Mouse (Mus musculus) kidney, postnatal 4 days (tissue): ENCODE results near the gene Kpna2.
"Not testable (repeated sequence)": the region's sequence is repeated elsewhere in the genome, so short reads cannot be mapped to it uniquely, and the experiment has no call there.

Experiments
- DNase-seq, 2 experiments: peaks; one replicate each; pipeline ENCODE4 v3.0.0; 2021; ENCODE audit warnings: mixed read lengths in 2 of 2

The Kpna2 gene

GRCm38 (mm10) chr11:106999151-106999948, at the start of gene Kpna2:
Gene Kpna2, minus strand, starts transcription at chr11:106999541.
- DNase-seq, result peak; percentile 93 to 95

GRCm38 (mm10) chr11:107046766-107047620, 47.7 kb upstream of the Kpna2 start:
- DNase-seq, result no peak

GRCm38 (mm10) chr11:107045546-107045945, 46.2 kb upstream of the Kpna2 start:
- DNase-seq, result no peak

- DNase-seq, result peak; percentile 80
Observed at GRCm38 (mm10) chr11:107044321-107044720, 45.0 kb upstream of the Kpna2 start.

- DNase-seq, result peak in 1 of 2 experiments; percentile 28
Observed at GRCm38 (mm10) chr11:107043361-107043760, 44.0 kb upstream of the Kpna2 start.

GRCm38 (mm10) chr11:107041396-107041795, 42.1 kb upstream of the Kpna2 start:
- no peak for DNase-seq

- DNase-seq, result no peak
Observed at GRCm38 (mm10) chr11:107039417-107039816, 40.1 kb upstream of the Kpna2 start.

GRCm38 (mm10) chr11:107034085-107034810, 34.9 kb upstream of the Kpna2 start:
- DNase-seq, result no peak

GRCm38 (mm10) chr11:107031635-107032034, 32.3 kb upstream of the Kpna2 start:
- DNase-seq, result peak; percentile 21 to 26

GRCm38 (mm10) chr11:107029536-107029935, 30.2 kb upstream of the Kpna2 start:
- no peak for DNase-seq

- no peak for DNase-seq
Observed at GRCm38 (mm10) chr11:107028754-107029153, 29.4 kb upstream of the Kpna2 start.

GRCm38 (mm10) chr11:107028275-107028618, 28.9 kb upstream of the Kpna2 start:
- DNase-seq, result no peak

GRCm38 (mm10) chr11:107027431-107028274, 28.3 kb upstream of the Kpna2 start:
- peak; percentile 91 to 96 for DNase-seq

GRCm38 (mm10) chr11:107026554-107027430, 27.5 kb upstream of the Kpna2 start:
- DNase-seq, result no peak

GRCm38 (mm10) chr11:107025411-107026321, 26.3 kb upstream of the Kpna2 start, which contains the start of gene 1810010H24Rik:
Gene 1810010H24Rik, plus strand, starts transcription at chr11:107025681.
- peak; percentile 73 to 80 for DNase-seq

GRCm38 (mm10) chr11:107024406-107024805, 25.1 kb upstream of the Kpna2 start:
- DNase-seq, result no peak

GRCm38 (mm10) chr11:107022050-107022683, 22.8 kb upstream of the Kpna2 start:
- DNase-seq, result no peak

- not testable (repeated sequence) for DNase-seq
Observed at GRCm38 (mm10) chr11:107019722-107020121, 20.4 kb upstream of the Kpna2 start.

- no peak for DNase-seq
Observed at GRCm38 (mm10) chr11:107019318-107019717, 20.0 kb upstream of the Kpna2 start.
